Mouse (Mus musculus) C2C12 (cell line): Measurements from ENCODE around the gene Ccl20. TPM values are rescaled to one million over a fixed set of nuclear protein-coding genes. Genes with fewer than 3 reads are reported as not detected.

Experiments
- H3K27me3 ChIP-seq: one replicate; pipeline ENCODE4 v1.6.1; 2011; ENCODE audit not compliant: control insufficient read depth, insufficient read depth, insufficient read length
- H3K36me3 ChIP-seq: one replicate; pipeline ENCODE4 v1.6.1; 2011; ENCODE audit not compliant: control insufficient read depth, insufficient read depth
- H3K4me3 ChIP-seq: one replicate; pipeline ENCODE4 v1.5.1; 2011; ENCODE audit warnings: mild to moderate bottlenecking, control low read depth; ENCODE audit not compliant: poor library complexity, insufficient read depth, severe bottlenecking
- H3K79me2 ChIP-seq: one replicate; pipeline ENCODE4 v1.6.1; 2011; ENCODE audit not compliant: control insufficient read depth, insufficient read depth
- H3K79me3 ChIP-seq: one replicate; pipeline ENCODE4 v1.6.1; 2011; ENCODE audit warnings: low read depth, control low read depth
- H3ac ChIP-seq: one replicate; pipeline ENCODE3; 2011; ENCODE audit warnings: low read depth; ENCODE audit not compliant: control insufficient read depth, insufficient read length
- CEBPB ChIP-seq: IDR thresholded peaks from one replicate; pipeline ENCODE4 v1.6.1; 2011; ENCODE audit warnings: low read depth, mild to moderate bottlenecking, control low read depth, moderate library complexity
- CTCF ChIP-seq: IDR thresholded peaks from one replicate; pipeline ENCODE4 v1.5.1; 2011; ENCODE audit not compliant: control insufficient read depth, insufficient read depth, insufficient read length
- FOSL1 ChIP-seq: IDR thresholded peaks from one replicate; pipeline ENCODE4 v1.8.0; 2011; ENCODE audit warnings: mild to moderate bottlenecking, low read length; ENCODE audit not compliant: poor library complexity, insufficient read depth, severe bottlenecking
- MAX ChIP-seq: IDR thresholded peaks from one replicate; pipeline ENCODE4 v1.6.1; 2011; ENCODE audit warnings: mild to moderate bottlenecking, control low read depth
- MYOD1 ChIP-seq: IDR thresholded peaks from one replicate; pipeline ENCODE4 v1.6.1; 2011; ENCODE audit warnings: low read depth; ENCODE audit not compliant: control insufficient read depth, insufficient read length
- MYOG ChIP-seq: IDR thresholded peaks from one replicate; pipeline ENCODE4 v1.6.1; 2011; ENCODE audit not compliant: control insufficient read depth, insufficient read length; ENCODE audit errors: extremely low read depth
- USF1 ChIP-seq: IDR thresholded peaks from one replicate; pipeline ENCODE4 v1.6.1; 2011; ENCODE audit warnings: low read depth, mild to moderate bottlenecking, control low read depth, moderate library complexity
- polyA plus RNA-seq: library from polyadenylated mRNA; unstranded; fragments of >200 nt; fragmentation: generic; extraction: Trizol; gene quantifications from one replicate; pipeline ENCODE4 v1.2.1, GENCODE M21; 2012; ENCODE audit warnings: missing spikeins

Gene Ccl20
- polyA plus RNA-seq, 1 experiment = not detected

DNA sequence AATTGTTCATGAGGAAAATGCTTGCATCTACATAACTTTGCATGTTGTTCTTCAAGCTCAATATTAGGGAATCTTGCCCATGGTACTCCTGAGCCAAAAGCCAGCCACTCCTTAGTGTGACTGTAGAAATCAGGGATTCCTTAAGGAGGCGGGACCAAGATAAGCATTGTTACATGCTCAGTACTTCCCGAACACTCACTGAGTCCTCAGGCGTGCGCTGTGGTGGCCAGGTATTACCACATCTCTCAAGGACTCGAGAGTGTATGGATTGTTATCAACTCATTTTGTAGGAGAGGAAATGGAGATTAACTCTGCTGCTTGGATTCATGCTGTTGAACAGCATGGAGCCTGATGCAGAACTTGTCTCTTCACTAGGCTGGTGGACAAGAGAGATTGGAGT is 25.5 kb downstream of the Ccl20 start:
- TF ChIP-seq MAX (no peak), CTCF (no peak), USF1 (no peak), CEBPB (no peak), MYOD1 (no peak), FOSL1 (no peak), MYOG (no peak)
- H3K36me3 ChIP-seq = no peaks in the 10 kb centered on the region
- no peak overlapping the region for H3ac ChIP-seq
- H3K79me2 ChIP-seq = no peaks in the 10 kb centered on the region
- H3K27me3 ChIP-seq = no peaks in the 10 kb centered on the region
- no peaks in the 10 kb centered on the region for H3K79me3 ChIP-seq
- no peak overlapping the region for H3K4me3 ChIP-seq

GRCm38 (mm10) chr1:83146547-83146946 is 30.0 kb downstream of the Ccl20 start:
- no peak for TF ChIP-seq CEBPB
- no peak for TF ChIP-seq MYOD1
- no peak for TF ChIP-seq CTCF
- no peak for TF ChIP-seq USF1
- no peak for TF ChIP-seq FOSL1
- no peak for TF ChIP-seq MYOG
- TF ChIP-seq MAX = no peak
- H3K4me3 ChIP-seq = no peak overlapping the region

GRCm38 (mm10) chr1:83150227-83150626 is 33.7 kb downstream of the Ccl20 start:
- TF ChIP-seq CEBPB (no peak), FOSL1 (no peak), USF1 (no peak), MAX (no peak), MYOD1 (no peak), MYOG (no peak)
- Histone ChIP-seq H3K27me3 (no peaks in the 10 kb centered on the region), H3ac (no peak overlapping the region), H3K79me2 (no peaks in the 10 kb centered on the region), H3K36me3 (no peaks in the 10 kb centered on the region), H3K79me3 (no peaks in the 10 kb centered on the region), H3K4me3 (no peak overlapping the region)

More at GRCm38 (mm10) chr1:83146547-83146946, 30.0 kb downstream of the Ccl20 start:
- Histone ChIP-seq H3K27me3 (no peaks in the 10 kb centered on the region), H3ac (no peak overlapping the region), H3K79me3 (no peaks in the 10 kb centered on the region), H3K79me2 (no peaks in the 10 kb centered on the region), H3K36me3 (no peaks in the 10 kb centered on the region)

GRCm38 (mm10) chr1:83152961-83153360 is 36.4 kb downstream of the Ccl20 start:
- Histone ChIP-seq H3ac (no peak overlapping the region), H3K27me3 (no peaks in the 10 kb centered on the region), H3K79me2 (no peaks in the 10 kb centered on the region), H3K79me3 (no peaks in the 10 kb centered on the region), H3K4me3 (no peak overlapping the region), H3K36me3 (no peaks in the 10 kb centered on the region)
- TF ChIP-seq MYOG (no peak), FOSL1 (no peak), MYOD1 (no peak), CTCF (no peak), CEBPB (no peak), USF1 (no peak)

- no peaks in the 10 kb centered on the region for H3K79me3 ChIP-seq
- H3K4me3 ChIP-seq = no peak overlapping the region
- no peak overlapping the region for H3ac ChIP-seq
- TF ChIP-seq FOSL1 (no peak), MAX (no peak), MYOG (no peak), USF1 (no peak), CEBPB (no peak)
- H3K27me3 ChIP-seq = peaks cover 2% of the 10 kb centered on the region
- H3K36me3 ChIP-seq = no peaks in the 10 kb centered on the region
- no peaks in the 10 kb centered on the region for H3K79me2 ChIP-seq
These were observed 40.3 kb downstream of the Ccl20 start for GRCm38 (mm10) chr1:83156876-83157275.

- TF ChIP-seq CTCF (no peak), MAX (no peak), CEBPB (no peak), USF1 (no peak), MYOG (no peak), MYOD1 (no peak), FOSL1 (no peak)
- Histone ChIP-seq H3K79me3 (no peaks in the 10 kb centered on the region), H3K79me2 (no peaks in the 10 kb centered on the region), H3K4me3 (no peak within 1 kb of the TSS), H3K27me3 (peaks cover 5% of the 10 kb centered on the region), H3K36me3 (no peaks in the 10 kb centered on the region), H3ac (no peak within 1 kb of the TSS)
These were observed 43.0 kb downstream of the Ccl20 start, which contains the start of gene Daw1 for GRCm38 (mm10) chr1:83159603-83160002. TSS of gene Daw1 (plus strand) at chr1:83159752.
